Mouse (Mus musculus) naive thymus-derived CD4-positive, alpha-beta T cell, adult 2 months (primary cell): ENCODE results near the gene Slc22a17.
"Not testable (repeated sequence)": the region's sequence is repeated elsewhere in the genome, so short reads cannot be mapped to it uniquely, and the experiment has no call there.

Experiments
- DNase-seq: peaks from one replicate; pipeline ENCODE4 v3.0.0-alpha.2; 2011; ENCODE audit warnings: low read depth

Slc22a17 gene

DNA sequence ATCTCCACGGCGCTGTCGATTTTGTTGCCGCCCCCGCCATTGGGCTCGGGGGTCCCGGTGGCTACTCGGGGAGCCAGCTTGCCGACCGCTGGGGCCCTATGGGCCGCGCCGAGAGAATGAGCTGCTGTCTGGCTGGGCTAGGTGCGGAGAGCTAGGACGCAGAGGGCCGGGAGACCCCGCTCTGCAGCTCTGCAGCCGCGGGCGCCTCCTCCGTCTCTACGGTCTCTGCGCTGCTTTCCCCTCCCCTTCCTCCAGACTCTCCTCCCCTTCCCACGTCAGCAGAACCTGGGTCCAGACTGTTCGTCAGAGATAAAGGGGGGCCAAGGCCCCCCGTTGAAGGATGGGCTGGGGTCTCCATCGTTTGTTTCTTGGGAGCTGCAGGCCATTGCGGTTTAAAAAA is at the start of gene Slc22a17:
Gene Slc22a17, minus strand, starts transcription at position 247 of the 400 bp plus-strand sequence.
- DNase-seq: peak; percentile 55

DNA sequence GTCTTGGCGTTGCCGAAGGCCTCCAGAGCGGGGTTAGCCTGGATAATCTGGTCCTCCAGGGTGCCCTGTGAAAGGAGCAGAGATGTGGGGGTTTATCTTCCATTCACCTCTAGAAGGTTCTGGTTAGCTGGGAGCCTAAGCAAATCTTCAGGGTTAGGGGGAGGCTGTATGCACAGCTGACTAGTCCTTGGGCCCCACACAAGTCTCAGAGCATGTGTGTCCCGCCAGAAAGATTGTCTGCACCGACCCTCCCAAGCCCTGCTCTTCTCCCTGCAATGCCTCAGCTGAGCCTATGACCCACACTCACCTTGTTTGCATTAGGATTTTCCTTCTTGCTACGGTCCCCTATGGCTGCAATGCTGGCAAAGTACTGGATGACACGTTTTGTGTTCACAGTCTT is 49.8 kb upstream of the Slc22a17 start:
- DNase-seq: no peak

DNA sequence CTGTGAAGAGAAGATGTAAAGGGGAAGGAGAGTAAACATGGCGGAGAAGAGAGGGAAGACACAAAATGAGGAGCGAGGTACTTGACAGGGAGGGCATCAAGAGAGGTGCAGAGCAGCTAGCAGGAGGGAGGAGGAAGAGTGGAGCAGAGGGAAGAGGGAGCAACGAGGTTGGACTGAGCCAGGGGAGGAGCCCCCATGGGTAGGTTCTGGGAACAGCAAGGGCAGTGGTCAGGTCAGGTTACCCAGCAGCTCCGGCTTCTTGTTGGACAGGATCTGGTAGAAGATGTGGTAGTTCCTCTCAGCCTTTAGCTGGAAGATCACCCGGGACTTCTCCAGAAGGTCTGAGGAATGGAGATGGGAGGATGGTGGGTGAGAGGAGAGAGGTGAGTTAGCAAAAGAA is 48.6 kb upstream of the Slc22a17 start:
- no peak for DNase-seq

DNA sequence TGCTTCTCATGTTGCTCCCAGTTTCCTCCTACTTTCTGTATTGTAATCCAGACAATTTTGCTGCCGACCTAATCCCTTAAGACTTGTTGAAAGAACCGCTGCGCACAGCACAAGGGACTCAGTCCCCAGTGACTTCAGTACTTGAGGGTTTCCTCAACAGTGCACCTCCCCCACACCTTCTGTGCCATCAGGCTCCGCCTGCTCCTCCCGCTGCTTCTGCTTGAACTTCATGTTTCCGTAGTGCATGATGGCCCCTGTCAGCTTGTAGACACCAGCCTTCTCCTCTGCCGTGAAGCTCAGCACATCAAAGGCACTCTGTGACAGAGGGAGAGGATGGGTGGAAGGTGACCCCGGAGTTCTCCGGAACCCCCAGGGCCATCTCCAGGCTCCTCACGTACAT is 47.8 kb upstream of the Slc22a17 start:
- peak; percentile 26 for DNase-seq

DNA sequence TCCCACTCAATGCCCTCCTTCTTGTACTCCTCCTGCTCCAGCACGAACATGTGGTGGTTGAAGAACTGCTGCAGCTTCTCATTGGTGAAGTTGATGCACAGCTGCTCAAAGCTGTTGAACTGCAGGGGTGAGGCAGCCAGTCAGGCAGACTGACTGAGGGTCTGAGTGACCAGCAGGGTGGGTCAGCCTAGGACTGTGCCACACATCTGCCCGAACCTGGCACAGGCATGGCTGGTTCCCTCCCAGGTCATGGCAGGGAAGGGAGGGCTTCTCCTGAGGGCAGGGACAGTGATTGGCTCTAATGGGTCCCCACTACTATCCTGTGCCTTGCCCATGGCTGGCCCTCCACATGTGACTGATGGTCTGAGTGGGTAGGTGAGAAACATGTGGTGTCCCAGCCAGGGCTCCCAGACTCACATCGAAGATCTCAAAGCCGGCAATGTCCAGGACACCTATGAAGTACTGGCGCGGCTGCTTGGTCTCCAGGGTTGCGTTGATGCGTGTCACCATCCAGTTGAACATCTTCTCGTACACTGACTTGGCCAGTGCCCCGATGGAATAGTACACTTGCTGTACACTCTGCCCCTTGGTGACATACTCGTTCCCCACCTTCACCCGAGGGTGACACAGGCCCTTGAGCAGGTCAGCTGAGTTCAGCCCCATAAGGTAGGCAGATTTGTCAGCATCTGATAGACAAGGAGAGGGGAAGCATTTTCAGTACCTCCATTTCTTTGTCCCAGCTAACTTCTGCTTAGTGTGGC is 47.1 kb upstream of the Slc22a17 start:
- DNase-seq: not testable (repeated sequence)

DNA sequence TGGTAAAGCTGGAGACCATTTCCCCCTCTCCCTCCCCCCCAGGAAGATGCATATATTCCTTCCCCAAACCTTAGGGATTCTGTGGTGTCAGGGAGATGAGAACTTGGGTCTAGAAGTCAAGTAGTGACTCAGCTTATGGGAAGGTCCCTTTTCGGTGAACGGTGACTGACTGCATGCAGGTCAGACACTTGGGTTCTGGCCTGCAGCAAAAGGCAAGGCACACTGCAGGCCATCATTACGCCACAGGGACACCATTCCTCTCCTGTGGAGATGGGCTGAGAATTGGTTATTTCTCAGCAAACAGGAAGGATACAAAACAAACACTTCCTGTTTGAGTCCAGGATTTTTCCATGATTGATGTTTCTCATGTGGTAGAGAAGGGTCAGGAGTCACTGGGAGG is 46.3 kb upstream of the Slc22a17 start:
- DNase-seq: no peak

DNA sequence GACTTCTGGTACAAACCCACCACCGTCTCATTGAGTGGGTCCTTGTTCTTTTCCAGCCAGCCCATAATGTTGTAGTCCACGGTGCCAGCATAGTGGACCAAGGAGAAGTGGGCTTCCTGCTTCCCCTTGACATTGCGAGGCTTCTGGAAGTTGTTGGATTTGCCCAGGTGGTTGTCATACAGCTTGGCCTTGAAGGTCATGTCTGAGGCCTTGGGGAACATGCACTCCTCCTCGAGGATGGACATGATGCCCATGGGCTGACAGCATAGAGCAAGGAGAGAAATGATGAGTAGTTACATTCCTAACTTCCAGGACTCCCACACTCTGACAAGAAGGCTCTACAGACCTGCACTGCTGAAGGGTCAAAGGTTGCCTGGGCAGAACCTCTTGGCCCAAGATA is 45.6 kb upstream of the Slc22a17 start:
- no peak for DNase-seq

DNA sequence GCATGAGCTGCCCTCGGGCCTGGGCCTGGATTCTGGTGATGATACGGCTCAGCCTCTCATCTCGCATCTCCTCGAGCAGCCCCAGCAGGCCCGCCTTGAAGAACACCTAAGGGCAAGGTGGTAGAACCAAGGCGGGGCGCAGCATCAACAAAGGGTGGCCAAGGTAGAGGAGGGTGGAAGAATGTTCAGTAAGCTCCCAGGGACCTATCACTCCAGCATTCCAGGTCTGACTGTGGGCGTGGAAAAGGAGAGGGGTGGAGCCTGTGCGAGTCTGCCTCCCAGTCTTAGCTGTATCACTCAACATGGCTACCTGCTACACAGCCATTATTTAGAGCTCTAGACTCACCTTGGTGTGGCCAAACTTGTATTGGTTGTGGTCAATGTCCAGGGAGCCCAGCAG is 43.6 kb upstream of the Slc22a17 start:
- DNase-seq: no peak

DNA sequence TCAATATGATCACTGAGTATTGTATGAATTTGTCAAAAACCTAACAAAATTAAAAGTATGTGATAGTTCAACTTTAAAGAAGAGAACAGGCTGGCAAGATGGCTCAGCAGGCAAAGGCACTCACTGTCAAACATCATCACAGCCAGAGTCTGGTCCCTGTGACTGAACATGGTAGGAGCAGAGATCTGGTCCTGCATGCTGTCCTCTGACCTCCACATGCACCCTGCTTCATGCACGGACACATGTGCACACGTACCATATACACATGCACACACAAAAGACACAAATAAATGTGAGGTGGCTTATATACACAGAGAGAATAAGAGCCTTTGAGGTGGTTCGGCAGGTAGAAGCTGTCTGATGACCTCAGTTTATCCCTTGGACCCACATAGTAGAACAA is 42.5 kb upstream of the Slc22a17 start:
- DNase-seq: no peak

DNA sequence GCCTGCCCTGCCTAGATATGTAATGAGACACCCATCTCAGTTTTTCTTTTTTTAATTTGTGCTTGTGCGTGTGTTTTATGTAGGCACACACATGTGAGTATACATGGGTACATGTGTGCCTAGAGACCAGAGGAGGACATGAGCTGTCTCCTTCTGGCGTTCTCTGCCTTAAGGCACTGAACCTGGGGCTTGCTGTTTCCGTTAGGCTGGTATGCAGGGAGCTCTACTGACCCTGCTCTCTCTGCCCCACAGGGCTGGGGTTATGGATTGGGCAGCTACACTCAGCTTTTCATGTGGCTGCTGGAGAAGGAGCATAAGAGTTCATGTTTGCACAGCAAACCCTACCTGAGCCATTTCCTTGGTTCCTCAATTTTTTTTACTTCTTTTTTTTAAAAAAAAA is 41.5 kb upstream of the Slc22a17 start:
- no peak for DNase-seq

DNA sequence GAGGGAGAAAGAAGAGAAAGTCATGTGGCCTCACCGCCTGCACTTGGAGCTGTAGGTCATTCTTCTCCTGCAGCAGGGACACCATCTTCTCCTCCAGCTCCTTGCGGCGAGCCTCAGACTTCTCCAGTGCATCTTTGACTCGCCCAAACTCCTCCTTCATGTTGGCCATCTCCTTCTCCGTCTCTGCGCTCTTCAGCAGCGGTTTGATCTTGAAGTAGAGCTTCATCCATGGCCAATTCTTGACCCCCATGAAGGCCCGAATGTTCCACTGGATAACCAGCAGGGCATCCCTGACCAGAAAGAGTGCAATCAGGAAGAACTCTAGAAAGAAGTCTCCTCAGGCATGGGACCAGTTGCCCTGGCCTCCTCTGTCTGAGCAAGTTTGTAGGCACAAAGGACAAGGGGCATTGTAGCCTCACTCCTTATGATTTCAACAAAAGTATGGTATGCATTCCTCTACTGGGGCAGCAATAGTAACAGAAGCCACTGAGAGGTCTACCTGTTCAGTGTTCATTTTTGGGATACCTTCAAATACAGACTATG is 40.8 kb upstream of the Slc22a17 start:
- no peak for DNase-seq

DNA sequence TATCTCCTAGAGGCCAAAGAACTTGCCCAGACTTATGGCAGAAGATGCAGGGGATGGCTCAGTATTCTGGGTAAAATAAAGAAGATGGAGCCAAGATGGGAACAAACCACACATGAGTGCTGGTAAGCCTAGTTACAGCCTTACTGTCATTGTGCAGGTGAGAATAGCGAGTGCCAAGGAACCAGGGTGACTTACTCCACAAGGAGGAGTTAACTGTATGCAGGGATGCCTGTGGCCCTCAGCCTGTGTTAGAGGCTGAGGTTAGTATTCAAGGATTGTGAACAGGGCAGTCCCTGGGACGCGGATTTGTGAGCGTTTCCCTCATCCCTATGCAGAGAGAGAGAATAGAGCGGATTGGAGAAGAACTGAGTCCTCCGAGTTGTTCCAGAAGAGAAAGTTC is 38.7 kb upstream of the Slc22a17 start:
- no peak for DNase-seq

DNA sequence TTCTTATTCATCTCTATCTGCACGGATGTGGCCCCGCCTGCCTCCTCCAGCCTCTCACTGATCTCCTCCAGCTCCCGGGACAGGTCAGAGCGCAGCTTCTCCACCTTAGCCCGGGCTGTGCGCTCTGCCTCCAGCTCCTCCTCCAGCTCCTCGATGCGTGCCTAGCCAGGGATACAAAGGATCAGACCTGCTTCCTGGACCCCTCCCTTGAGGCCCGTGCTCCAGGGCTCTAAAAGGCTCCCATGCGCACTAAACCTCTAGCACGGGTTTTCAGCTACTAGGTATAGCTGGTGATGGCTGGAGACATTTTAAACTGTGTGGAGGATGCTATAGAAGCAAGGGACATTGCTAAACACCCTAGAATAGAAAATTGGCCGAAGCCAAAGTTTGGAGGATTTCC is 37.6 kb upstream of the Slc22a17 start:
- no peak for DNase-seq

DNA sequence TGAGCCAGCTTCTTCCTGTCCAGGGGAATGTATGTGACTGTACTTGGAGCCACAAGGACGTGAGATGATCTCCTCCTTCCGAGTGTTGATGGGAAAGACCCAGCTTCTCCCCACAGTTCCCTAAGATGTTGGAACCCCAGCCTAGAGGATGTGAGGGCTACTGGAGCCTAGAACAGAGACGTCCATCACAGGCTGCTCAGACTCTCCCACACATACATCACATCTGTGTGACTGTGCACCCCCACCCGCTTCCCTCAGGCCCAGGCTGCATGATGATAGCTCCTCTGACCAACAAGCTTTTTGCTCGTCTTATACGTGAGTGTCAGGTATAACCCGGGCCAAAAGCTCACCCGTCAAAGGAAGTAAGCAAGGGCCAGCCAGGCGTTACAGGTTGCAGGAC is 35.8 kb upstream of the Slc22a17 start:
- no peak for DNase-seq

DNA sequence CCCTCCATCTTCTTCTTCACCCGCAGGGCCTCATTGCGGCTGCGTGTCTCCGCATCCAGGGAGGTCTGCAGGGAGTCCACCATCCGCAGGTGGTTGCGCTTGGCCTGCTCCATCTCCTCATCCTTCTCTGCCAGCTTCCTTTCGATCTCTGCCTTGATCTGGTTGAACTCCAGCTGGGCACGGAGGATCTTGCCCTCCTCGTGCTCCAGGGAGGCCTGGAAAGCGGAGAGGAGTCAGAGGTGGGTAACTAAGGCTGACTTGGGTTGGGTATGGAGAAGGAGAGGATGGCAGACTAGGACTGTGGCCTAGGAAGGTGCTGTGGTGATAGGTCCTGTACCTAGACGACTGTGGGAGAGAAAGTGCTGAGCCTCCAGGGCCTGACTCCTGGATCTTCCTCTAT is 34.1 kb upstream of the Slc22a17 start:
- DNase-seq: not testable (repeated sequence)

DNA sequence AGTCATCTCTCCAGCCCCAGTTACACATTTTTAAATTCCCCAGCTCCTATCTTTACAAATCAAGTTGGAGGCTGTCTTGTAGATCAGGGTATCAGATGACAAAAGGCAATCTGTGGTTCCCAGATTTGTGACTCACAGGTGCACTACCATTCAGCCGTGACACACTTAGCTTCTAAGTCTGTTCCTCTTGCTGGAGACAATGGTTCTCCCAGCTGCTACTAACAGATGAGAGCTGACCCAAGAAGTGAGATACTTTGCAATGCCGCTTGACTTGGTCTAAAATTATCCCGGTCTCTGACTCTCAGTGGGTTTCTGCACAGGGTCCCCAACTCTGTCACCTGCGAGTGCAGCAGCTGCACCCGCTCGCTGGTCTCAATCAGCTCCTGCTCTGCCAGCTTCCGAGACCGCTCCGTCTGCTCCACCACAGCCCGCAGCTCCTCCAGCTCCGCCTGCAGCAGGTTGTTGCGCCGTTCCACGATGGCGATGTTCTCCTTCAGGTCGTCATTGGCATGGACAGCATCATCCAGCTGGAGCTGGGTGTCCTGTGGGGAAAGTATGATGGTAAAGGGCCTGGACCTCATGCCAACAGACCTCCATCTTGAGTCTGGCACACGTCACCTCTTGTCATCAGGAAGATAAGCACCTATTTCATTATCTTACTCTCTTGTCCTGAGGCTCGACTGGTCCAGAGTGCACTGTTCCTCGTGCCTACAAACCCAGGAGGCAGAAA is 33.2 kb upstream of the Slc22a17 start:
- DNase-seq: no peak

DNA sequence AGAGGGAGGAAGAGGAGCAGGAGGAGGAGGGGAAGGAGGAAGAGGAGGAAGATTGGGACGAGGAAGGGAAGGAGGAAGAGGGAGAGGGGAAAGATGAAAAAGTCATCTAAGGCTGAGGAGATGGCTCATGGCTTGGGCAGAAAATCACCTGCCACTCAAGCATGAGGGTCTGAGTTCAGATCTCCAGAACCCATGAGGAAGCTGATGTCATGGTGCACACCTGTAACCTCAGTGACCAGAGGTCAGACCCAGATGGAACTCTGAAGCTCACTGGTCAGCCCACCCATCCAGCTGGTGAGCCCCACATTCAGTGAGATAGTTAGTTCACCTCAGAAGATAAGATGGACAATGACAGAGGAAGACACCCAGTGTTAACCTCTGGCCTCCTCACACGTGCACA is 32.0 kb upstream of the Slc22a17 start:
- DNase-seq: no peak

DNA sequence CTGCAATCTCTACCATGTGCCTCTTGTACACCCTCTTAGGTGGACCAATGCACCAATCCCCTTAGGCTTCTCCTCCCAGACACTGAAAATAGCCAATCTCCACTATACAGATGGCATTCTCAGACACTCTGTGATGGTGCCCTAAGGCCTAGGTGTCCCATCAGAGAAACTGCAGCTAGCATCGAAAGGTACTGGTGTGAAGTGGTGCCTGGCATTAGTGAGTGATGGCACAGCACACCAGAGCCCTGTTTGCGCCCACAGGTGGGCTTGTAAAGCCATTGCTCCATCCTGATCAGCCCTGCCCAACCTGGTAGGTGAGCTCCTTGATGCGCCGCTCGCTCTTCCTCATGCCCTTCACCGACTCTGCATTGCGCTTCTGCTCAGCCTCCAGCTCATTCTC is 31.0 kb upstream of the Slc22a17 start:
- no peak for DNase-seq

DNA sequence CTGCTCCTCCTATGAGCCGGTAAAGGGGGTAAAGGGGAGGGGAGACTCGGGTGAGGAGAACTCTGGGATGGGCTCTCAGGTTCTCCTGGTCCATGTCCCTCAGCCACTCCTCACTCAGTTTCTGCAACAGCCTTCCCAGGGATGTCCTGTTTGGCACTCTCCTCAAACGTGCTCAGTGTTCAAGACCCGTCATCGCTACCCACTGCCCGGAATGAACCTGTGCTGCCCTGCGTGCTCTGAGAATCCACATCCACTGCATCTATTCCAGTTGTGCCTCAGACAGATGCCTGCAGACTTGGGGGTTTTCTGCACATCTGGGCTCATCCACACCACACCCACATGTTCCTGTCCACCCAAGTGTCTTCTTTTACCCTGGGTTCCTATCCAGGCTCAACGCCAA is 29.5 kb upstream of the Slc22a17 start:
- DNase-seq: no peak

DNA sequence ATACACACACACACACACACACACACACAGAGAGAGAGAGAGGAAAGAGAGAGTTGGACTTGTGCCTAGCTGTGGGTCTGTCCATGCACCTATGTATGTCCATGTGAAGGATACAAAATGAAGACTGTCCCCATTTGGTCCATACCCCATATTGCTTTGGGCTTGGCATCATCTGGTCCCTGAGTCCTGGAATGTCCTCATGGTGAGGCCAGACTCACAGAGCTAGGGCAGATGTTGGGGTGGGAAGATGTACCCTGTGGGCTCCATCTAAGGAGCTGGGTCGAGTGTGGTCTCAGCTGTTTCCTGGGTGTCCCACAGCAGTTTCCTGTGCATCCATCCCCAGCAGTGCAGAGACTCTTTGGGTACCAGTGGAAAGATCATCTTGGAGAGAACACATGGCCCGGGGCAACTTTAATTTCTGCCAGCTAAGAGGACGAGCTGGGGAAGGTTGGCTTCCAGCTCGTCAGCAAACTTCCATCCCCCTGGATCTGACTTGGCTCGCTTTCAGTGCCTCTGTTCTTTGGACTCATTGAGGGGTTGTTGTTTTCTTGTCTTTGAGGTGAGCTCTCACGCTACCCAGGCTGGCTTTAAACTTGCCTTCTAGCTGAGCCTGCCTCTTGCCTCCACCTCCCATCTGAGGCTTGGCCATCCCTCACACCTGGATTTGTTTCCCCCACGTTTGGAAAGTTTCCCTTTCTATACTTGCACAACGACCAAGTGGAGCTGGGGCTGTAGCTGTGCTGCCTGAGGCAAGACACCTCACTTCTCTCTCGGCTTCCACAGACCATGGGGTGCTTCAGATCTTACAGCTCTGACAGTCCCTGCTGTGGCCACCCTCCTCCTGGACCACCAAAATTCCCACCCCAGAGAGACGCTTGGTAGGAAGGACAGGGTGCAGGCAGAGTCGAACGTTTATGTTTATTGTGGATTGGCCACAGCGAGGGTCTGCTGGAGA is 28.4 kb upstream of the Slc22a17 start:
- no peak for DNase-seq

DNA sequence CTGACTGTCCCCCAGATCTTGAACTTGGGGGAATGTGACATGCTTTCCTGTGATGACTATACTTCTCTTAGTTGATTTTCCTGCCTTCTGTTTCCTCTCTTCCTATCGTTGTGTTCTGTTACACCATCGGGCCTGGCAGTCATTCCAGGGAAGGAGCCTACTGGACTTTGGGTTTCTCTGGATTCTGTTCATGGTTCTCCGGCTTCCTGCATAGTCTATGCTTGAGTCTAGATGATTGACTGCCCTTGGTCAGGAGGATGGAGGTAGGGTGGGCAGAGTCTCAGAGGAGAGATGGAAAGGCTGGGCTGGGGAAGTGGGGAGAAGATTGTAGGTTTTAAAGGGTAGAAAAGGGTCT is 27.2 kb upstream of the Slc22a17 start:
- DNase-seq: no peak

DNA sequence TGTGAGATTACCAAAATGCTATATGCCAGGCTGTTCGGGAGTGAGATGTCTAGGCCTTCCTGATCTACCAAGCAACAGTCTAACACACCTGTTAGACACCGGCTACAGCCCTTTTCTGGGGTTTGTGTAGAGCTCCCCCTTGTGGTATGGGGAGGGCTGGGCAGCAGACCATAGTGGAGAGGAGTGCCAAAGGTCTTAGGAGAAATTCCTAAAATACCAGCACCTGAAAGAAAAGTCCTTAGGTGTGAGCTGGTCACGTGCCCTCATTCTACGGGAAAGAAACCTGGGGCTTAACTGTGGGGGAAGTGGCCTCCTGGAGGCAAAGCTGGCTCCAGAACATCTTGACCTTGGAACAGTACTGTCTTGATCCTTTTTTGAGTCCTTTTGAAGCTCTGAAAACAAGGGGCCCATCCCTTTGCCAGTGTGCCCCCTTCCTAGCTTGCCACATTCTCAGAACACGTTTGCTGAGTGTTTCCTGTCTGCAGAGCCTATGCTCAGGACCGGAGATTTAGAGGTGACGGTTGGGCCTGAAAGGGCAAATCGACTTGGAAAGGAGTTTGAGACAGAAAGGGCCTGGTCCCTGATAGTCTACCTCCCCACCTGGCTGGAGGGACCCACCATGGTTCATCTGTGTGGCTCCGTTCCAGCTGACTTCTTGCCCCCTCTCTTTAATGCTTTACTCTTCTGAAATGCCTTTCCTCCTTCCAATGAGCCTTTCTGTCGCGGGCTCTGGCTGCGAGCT is 26.7 kb upstream of the Slc22a17 start:
- DNase-seq: peak; percentile 77
